Mouse (Mus musculus) lung, adult 2 months (tissue): ENCODE measurements at regions not wholly inside any gene's neighbourhood (a gene's known extent, or its start where the extent isn't known, plus 50 kb on each side); places are given as distances from the start of the nearest gene placed in this dataset.

Source experiments
- CTCF ChIP-seq: fragments of 200-500 bp; IDR thresholded peaks from 2 replicates; pipeline ENCODE4 v1.5.1; 2011; ENCODE audit warnings: mild to moderate bottlenecking, low read length, control low read depth; ENCODE audit not compliant: insufficient read depth
- POLR2A ChIP-seq: fragments of 200-500 bp; IDR thresholded peaks from 2 replicates; pipeline ENCODE4 v1.6.1; 2011; ENCODE audit warnings: low read depth, mild to moderate bottlenecking, control low read depth, low read length, borderline replicate concordance; ENCODE audit errors: extremely low read depth

DNA sequence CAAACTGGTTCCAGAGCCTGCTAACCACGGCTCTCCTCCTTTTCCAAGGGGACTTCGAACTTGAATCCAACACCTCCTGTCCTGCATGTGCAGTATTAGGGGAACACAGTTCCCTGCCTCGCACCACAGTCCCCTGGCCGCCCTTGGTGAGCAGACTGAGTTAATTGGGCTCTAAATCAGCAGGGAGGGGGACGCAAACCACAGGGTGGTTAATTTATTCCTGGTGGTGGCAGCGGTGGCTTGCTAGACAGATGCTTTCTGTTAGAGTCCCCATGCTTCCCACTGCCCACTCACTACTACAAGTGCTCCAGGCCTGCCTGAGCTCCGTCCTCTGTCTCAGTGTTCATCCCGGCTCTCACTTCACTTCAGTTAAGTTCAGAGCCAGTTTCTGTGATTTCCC, 198.0 kb upstream of the Prok2 start:
- TF ChIP-seq CTCF (no peak), POLR2A (no peak)
